Mouse (Mus musculus) telencephalon, adult 2 months (tissue): ENCODE results near the gene Pard6b.

Experiments used
- DNase-seq: peaks from one replicate; pipeline ENCODE4 v3.0.0-alpha.2; 2011; ENCODE audit warnings: low read depth, low spot score

The Pard6b gene

DNA sequence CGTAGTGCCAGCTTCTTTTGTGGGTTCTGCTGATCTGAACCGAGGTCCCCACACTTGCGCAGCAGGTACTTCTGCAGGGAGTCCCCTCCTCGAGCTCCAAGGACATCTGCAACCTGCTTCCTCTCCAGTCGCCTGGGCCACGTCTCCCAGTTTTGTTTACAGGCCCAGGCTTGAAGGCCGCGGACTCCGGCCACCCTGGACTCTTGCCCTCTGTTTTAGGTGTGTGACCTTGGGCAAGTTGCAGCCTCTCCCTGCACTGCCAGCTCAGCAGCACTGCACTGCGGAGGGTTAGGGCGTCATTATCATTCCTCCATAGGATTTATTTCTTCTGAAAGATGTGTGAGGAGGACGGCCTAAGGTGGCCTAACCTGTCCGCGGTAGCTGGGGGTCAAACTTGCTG is 47.0 kb downstream of the Pard6b start:
- DNase-seq, result no peak

DNA sequence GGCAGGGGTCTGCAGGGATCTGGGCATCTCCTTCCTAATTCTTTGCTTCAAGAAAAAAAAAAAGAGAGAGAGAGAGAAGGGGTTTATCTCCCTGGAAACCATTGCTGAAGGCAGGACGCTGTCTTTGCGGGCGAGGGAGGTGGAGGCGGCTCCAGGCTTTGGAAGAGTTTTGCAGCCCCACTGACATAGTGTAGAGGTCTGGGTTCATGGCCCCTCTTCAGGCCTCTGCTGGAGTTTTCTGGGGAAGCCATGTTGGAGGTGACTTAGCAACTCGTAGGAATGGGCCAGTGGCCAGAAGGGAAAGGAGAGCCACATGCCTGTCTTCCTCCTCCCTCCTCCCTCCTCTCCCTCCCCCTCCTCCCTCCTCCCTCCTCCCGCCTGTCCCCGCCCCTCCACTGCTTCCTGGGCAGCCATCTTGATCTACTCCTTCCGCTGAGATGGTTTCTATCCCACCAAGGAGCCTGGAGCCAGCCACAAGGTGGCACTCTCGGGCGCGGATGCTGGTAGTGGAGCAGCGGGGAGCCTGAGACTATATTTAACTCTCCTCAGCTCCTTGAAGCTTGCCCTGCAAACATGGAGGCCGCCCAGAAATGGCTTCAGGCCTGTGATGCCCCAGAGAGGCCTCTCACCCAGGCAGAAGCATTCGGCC is 47.5 kb downstream of the Pard6b start:
- DNase-seq, result peak; percentile 74

DNA sequence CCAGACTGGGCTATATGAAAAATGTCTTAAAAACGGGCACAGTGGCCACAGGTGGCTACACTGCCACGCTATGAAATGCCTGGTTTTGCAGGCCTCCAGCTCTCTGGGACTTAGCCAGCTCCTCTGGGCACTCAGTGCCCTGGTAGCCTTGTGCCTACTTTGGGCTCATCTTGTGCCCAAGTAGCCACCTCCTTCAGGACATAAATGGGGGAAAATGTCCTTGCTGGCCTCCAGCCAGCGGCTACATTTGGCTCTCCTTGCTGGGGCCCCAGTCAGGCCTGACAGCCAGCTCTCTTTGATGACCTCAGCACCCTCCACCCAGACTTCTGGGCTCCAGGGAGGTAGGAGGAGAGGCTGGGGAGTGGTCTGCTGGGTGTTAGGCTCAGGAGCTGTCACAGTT is 49.2 kb downstream of the Pard6b start:
- no peak for DNase-seq

DNA sequence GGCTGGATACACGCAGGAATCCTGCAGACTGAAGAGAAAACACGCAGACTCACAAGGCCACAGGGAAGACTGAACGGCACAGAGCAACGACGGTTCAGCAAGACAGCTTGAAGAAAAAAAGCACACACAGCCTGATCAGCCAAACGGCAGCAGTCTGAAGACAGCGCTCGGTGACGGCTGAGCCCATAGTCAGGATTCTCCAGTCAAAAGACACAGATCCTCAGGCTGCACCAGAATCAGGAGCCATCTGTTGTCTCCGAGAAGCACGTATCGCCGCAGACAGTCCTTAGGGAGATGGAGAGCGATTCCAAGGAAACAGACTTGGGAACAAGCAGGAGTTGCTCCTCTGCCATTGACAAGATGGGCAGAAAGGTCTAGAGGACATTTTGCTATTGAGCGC is 56.4 kb downstream of the Pard6b start:
- peak; percentile 33 for DNase-seq

DNA sequence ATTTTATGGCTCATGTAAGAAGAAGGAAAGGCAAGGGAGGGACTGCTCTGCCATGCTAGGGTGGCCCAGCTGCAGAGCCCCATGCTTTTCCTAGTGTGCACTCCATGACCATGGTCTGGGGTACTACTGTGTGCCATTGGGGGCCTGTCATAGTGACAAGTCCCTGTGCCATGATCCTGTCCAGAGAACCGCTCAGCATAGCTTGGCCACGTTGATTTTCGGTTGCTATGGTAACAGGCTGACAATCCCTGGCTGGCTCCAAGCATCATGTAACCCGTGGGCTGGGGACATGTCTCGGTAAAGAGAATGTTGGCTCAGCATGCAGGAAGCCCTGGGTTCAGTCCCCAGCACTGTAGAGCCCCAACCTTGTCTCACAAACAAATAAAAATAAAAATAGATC is 63.0 kb downstream of the Pard6b start:
- no peak for DNase-seq

DNA sequence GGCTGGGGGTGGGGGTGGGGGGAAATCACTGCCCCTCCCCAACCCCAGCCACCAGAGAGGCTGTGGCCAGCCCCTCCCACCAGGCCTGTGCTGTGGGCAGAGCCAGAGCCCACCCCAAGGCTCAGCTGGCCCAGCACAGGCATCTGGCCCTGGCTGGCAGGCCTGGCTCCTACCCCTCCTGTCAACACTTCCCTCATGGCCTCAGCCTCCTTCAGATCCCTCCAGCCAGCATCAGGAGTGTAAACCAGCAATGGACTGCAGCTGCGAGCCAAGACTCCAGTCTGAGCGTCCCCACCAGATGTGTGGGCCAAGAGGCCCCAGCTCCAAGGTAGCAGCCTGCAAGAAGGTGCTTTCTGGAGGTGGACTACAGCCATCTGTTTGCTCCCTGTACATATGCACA is 64.6 kb downstream of the Pard6b start:
- DNase-seq, result no peak

DNA sequence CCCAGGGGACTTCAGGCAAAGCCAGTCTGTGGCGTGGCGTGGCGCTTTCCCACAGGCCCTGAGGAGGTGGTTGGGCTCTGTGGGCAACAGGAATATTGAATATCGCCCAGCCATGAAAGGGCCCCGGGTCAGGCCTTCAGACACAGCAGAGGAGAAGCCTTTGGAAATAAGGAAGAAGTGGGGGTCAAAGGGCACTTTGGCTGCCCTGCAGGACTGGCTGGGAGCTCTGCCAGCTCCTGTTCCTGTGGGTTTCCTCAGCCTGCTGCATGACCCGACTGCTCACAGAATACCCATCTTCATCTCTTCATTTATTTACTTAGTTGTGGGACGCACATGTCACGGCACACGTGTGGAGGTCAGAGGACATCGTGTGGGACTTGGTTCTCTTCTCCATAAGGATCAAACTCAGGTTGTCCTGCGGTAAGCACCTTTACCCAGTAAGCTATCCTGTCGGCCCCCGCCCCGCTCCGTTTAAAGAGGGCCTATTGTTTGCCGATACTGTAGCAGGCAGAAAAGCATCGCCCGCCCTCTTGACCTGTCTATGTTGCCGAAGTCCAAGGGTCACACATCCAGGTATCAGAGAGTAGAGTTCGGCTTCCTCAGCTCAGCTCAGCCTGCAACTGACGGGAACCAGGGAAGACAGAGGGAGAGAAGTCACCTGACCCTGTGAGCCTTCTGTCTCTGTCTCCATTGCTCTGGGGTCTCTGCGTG is 67.1 kb downstream of the Pard6b start:
- DNase-seq, result no peak

DNA sequence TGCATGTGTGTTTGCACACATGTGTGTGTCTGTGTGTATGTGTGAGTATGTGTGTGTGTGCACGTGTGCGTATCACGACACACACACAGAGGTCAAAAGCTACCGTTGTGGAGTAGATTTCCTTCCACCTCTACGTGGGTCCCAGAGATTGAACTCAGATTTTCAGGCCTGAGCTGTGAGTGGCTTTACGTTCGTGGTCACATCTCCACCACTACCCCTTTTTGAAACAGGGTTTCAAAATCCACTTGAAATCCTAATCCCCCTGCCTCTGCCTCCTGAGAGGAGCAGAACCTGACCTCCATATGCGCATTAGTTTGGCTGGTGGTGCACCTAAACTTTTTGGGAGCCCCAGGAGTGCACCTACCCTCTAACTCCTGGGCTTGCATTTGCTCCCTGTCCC is 68.4 kb downstream of the Pard6b start:
- DNase-seq, result no peak
